Mouse (Mus musculus) forebrain, embryonic 13.5 days (tissue): ENCODE measurements around the gene Lcn2. TPM values are rescaled to one million over a fixed set of nuclear protein-coding genes. Genes with fewer than 3 reads are reported as not detected.

Source experiments
- ATAC-seq: fragments of 200-750 bp; cut with Nextera tagmentation; 2 replicates; pipeline ENCODE4 v1.8.0; 2017
- H3K27ac ChIP-seq: fragments of 300-500 bp; sonication (generic); 2 replicates; pipeline ENCODE4 v1.5.1; 2015; ENCODE audit warnings: inconsistent platforms, mild to moderate bottlenecking, moderate library complexity
- H3K27me3 ChIP-seq: fragments of 300-500 bp; sonication (generic); 2 replicates; pipeline ENCODE4 v1.6.1; 2015; ENCODE audit warnings: mild to moderate bottlenecking, inconsistent platforms
- H3K36me3 ChIP-seq: fragments of 300-500 bp; sonication (generic); 2 replicates; pipeline ENCODE4 v1.6.1; 2015; ENCODE audit warnings: mild to moderate bottlenecking, inconsistent platforms; ENCODE audit not compliant: poor library complexity, severe bottlenecking
- H3K4me1 ChIP-seq: fragments of 300-500 bp; sonication (generic); 2 replicates; pipeline ENCODE4 v1.6.1; 2015; ENCODE audit warnings: inconsistent platforms
- H3K4me2 ChIP-seq: fragments of 300-500 bp; sonication (generic); 2 replicates; pipeline ENCODE4 v1.6.1; 2015; ENCODE audit warnings: inconsistent platforms, mild to moderate bottlenecking, moderate library complexity
- H3K4me3 ChIP-seq: fragments of 300-500 bp; sonication (generic); 2 replicates; pipeline ENCODE4 v1.5.1; 2015; ENCODE audit warnings: mild to moderate bottlenecking, inconsistent platforms
- H3K9ac ChIP-seq: fragments of 300-500 bp; sonication (generic); 2 replicates; pipeline ENCODE4 v1.6.1; 2015; ENCODE audit warnings: mild to moderate bottlenecking, inconsistent platforms
- H3K9me3 ChIP-seq: fragments of 300-500 bp; sonication (generic); replicated peaks from 2 replicates; pipeline ENCODE4 v1.6.1; 2016; ENCODE audit warnings: inconsistent platforms
- WGBS: fragments of 180-500 bp; shearing (Covaris S2); methylation state at CpG from one replicate; pipeline ENCODE4 v1.1.7; 2015; 5-methylcytosine and 5-hydroxymethylcytosine counted together
- polyA plus RNA-seq: library from polyadenylated mRNA; unstranded; fragments of >200 nt; fragmentation: Nextera tagmentation; extraction: Ambion mirVana; gene quantifications from 2 replicates; pipeline ENCODE4 v1.2.1, GENCODE M21; 2015

Lcn2 gene
- polyA plus RNA-seq, 1 experiment from 2014 or later: not detected

GRCm38 (mm10) chr2:32423481-32424331 is 35.7 kb upstream of the Lcn2 start:
- H3K4me2 ChIP-seq: peak overlapping the region; percentile 61
- H3K4me3 ChIP-seq: peak overlapping the region; percentile 33
- peaks cover 44% of the 10 kb centered on the region for H3K4me1 ChIP-seq
- H3K27me3 ChIP-seq: no peaks in the 10 kb centered on the region
- no peaks in the 10 kb centered on the region for H3K9me3 ChIP-seq
- H3K36me3 ChIP-seq: peaks cover 32% of the 10 kb centered on the region
- WGBS: 1% methylated on average over 14 of the region's 14 CpGs
- peak; percentile 81 for ATAC-seq
- peak overlapping the region; percentile 68 for H3K27ac ChIP-seq
- H3K9ac ChIP-seq: peak overlapping the region; percentile 58

GRCm38 (mm10) chr2:32421851-32422251 is 33.8 kb upstream of the Lcn2 start:
- H3K36me3 ChIP-seq: peaks cover 50% of the 10 kb centered on the region
- H3K4me3 ChIP-seq: no peak overlapping the region
- ATAC-seq: no peak
- H3K9me3 ChIP-seq: no peaks in the 10 kb centered on the region
- H3K27me3 ChIP-seq: no peaks in the 10 kb centered on the region
- 96% methylated on average over 6 of the region's 6 CpGs for WGBS
- no peak overlapping the region for H3K27ac ChIP-seq
- H3K4me2 ChIP-seq: no peak overlapping the region
- H3K4me1 ChIP-seq: peaks cover 32% of the 10 kb centered on the region
- H3K9ac ChIP-seq: no peak overlapping the region

GRCm38 (mm10) chr2:32420647-32421046 is 32.6 kb upstream of the Lcn2 start:
- peaks cover 57% of the 10 kb centered on the region for H3K36me3 ChIP-seq
- peaks cover 31% of the 10 kb centered on the region for H3K4me1 ChIP-seq
- H3K4me3 ChIP-seq: no peak overlapping the region
- ATAC-seq: no peak
- H3K4me2 ChIP-seq: no peak overlapping the region
- H3K9ac ChIP-seq: no peak overlapping the region
- WGBS: 86% methylated on average over 6 of the region's 6 CpGs
- H3K9me3 ChIP-seq: no peaks in the 10 kb centered on the region
- H3K27ac ChIP-seq: no peak overlapping the region
- H3K27me3 ChIP-seq: no peaks in the 10 kb centered on the region

GRCm38 (mm10) chr2:32420066-32420608 is 32.1 kb upstream of the Lcn2 start:
- 88% methylated on average over 12 of the region's 12 CpGs for WGBS
- ATAC-seq: no peak
- H3K4me3 ChIP-seq: no peak overlapping the region
- no peak overlapping the region for H3K9ac ChIP-seq
- H3K27me3 ChIP-seq: no peaks in the 10 kb centered on the region
- no peak overlapping the region for H3K27ac ChIP-seq
- no peaks in the 10 kb centered on the region for H3K9me3 ChIP-seq
- no peak overlapping the region for H3K4me2 ChIP-seq
- H3K36me3 ChIP-seq: peaks cover 62% of the 10 kb centered on the region
- peaks cover 27% of the 10 kb centered on the region for H3K4me1 ChIP-seq

- 93% methylated on average over 3 of the region's 3 CpGs for WGBS
- Histone ChIP-seq H3K27me3 (no peaks in the 10 kb centered on the region), H3K36me3 (peaks cover 69% of the 10 kb centered on the region), H3K4me1 (peaks cover 20% of the 10 kb centered on the region), H3K27ac (no peak overlapping the region), H3K9ac (no peak overlapping the region), H3K9me3 (no peaks in the 10 kb centered on the region), H3K4me3 (no peak overlapping the region), H3K4me2 (no peak overlapping the region)
- no peak for ATAC-seq
These were observed 31.3 kb upstream of the Lcn2 start for GRCm38 (mm10) chr2:32419359-32419758.

GRCm38 (mm10) chr2:32418430-32419151 is 30.5 kb upstream of the Lcn2 start:
- no peak overlapping the region for H3K4me3 ChIP-seq
- H3K27me3 ChIP-seq: no peaks in the 10 kb centered on the region
- H3K4me1 ChIP-seq: peaks cover 12% of the 10 kb centered on the region
- WGBS: 90% methylated on average over 12 of the region's 12 CpGs
- no peak overlapping the region for H3K27ac ChIP-seq
- H3K4me2 ChIP-seq: no peak overlapping the region
- H3K9me3 ChIP-seq: no peaks in the 10 kb centered on the region
- no peak overlapping the region for H3K9ac ChIP-seq
- ATAC-seq: no peak
- H3K36me3 ChIP-seq: peaks cover 77% of the 10 kb centered on the region

GRCm38 (mm10) chr2:32417486-32417885 is 29.4 kb upstream of the Lcn2 start:
- Histone ChIP-seq H3K9me3 (no peaks in the 10 kb centered on the region), H3K9ac (no peak overlapping the region), H3K4me1 (0 out of 2 replicates have a peak, but pooled peaks cover under 1% of the 10 kb centered on the region), H3K27me3 (no peaks in the 10 kb centered on the region), H3K36me3 (peaks cover 77% of the 10 kb centered on the region), H3K4me3 (no peak overlapping the region), H3K4me2 (no peak overlapping the region), H3K27ac (no peak overlapping the region)
- no peak for ATAC-seq
- 92% methylated on average over 8 of the region's 8 CpGs for WGBS

GRCm38 (mm10) chr2:32416556-32416955 is 28.5 kb upstream of the Lcn2 start:
- H3K36me3 ChIP-seq: peaks cover 77% of the 10 kb centered on the region
- no peak overlapping the region for H3K4me2 ChIP-seq
- H3K9ac ChIP-seq: no peak overlapping the region
- no peak for ATAC-seq
- no peaks in the 10 kb centered on the region for H3K4me1 ChIP-seq
- no peak overlapping the region for H3K4me3 ChIP-seq
- no peaks in the 10 kb centered on the region for H3K27me3 ChIP-seq
- WGBS: 92% methylated on average over 2 of the region's 2 CpGs
- no peaks in the 10 kb centered on the region for H3K9me3 ChIP-seq
- H3K27ac ChIP-seq: no peak overlapping the region

GRCm38 (mm10) chr2:32415801-32416200 is 27.7 kb upstream of the Lcn2 start:
- H3K4me1 ChIP-seq: no peaks in the 10 kb centered on the region
- peaks cover 72% of the 10 kb centered on the region for H3K36me3 ChIP-seq
- H3K9ac ChIP-seq: no peak overlapping the region
- ATAC-seq: no peak
- H3K9me3 ChIP-seq: no peaks in the 10 kb centered on the region
- H3K4me3 ChIP-seq: no peak overlapping the region
- WGBS: 92% methylated on average over 12 of the region's 12 CpGs
- H3K27ac ChIP-seq: no peak overlapping the region
- H3K4me2 ChIP-seq: no peak overlapping the region
- H3K27me3 ChIP-seq: no peaks in the 10 kb centered on the region

- H3K4me3 ChIP-seq: no peak overlapping the region
- no peak for ATAC-seq
- H3K9ac ChIP-seq: no peak overlapping the region
- no peaks in the 10 kb centered on the region for H3K4me1 ChIP-seq
- 71% methylated on average over 5 of the region's 5 CpGs for WGBS
- H3K4me2 ChIP-seq: no peak overlapping the region
- no peaks in the 10 kb centered on the region for H3K9me3 ChIP-seq
- no peak overlapping the region for H3K27ac ChIP-seq
- peaks cover 53% of the 10 kb centered on the region for H3K36me3 ChIP-seq
- no peaks in the 10 kb centered on the region for H3K27me3 ChIP-seq
These were observed 25.9 kb upstream of the Lcn2 start for GRCm38 (mm10) chr2:32413936-32414335.

- H3K36me3 ChIP-seq: peaks cover 43% of the 10 kb centered on the region
- 88% methylated on average over 6 of the region's 6 CpGs for WGBS
- no peak overlapping the region for H3K27ac ChIP-seq
- H3K27me3 ChIP-seq: no peaks in the 10 kb centered on the region
- H3K4me1 ChIP-seq: no peaks in the 10 kb centered on the region
- no peaks in the 10 kb centered on the region for H3K9me3 ChIP-seq
- no peak overlapping the region for H3K4me2 ChIP-seq
- no peak overlapping the region for H3K9ac ChIP-seq
- no peak overlapping the region for H3K4me3 ChIP-seq
- no peak for ATAC-seq
These were observed 24.9 kb upstream of the Lcn2 start for GRCm38 (mm10) chr2:32412742-32413531.
